Mouse (Mus musculus) gastrocnemius, adult 18-20 months (tissue): ENCODE data around the gene Zfp609. TPM values are rescaled to one million over a fixed set of nuclear protein-coding genes. Genes with fewer than 3 reads are reported as not detected.

Source experiments
- total RNA-seq, 2 experiments: library from RNA; stranded (reverse); gene quantifications; 2 replicates each; pipeline ENCODE4 v1.2.3; 2021

The Zfp609 gene
- total RNA-seq, 2 experiments from 2014 or later, result 15.7 to 16.2 TPM

Other genes starting within 250 kb of the Zfp609 start
- gene Plekho2, start 247.5 kb downstream of the Zfp609 start, total RNA-seq, result 1 to 10 TPM; 2.2 to 5.4 TPM
- not detected for gene Pif1, start 240.4 kb downstream of the Zfp609 start, total RNA-seq
- gene Rbpms2, start 197.9 kb downstream of the Zfp609 start, total RNA-seq, result 1 to 10 TPM; 1.5 to 2.3 TPM
- 100 to 1,000 TPM; 223 to 247 TPM for gene Oaz2, start 159.6 kb downstream of the Zfp609 start, total RNA-seq
- gene Pclaf, start 62.7 kb upstream of the Zfp609 start, total RNA-seq, result not detected
- 10 to 100 TPM; 13.4 to 13.8 TPM for gene Trip4, start 81.2 kb upstream of the Zfp609 start, total RNA-seq
- 1 to 10 TPM; 7.2 to 7.6 TPM for gene Csnk1g1, start 81.4 kb upstream of the Zfp609 start, total RNA-seq
- 10 to 100 TPM; 32.4 to 38.4 TPM for gene Ppib, start 232.7 kb upstream of the Zfp609 start, total RNA-seq
- gene Snx22, start 242.2 kb upstream of the Zfp609 start, total RNA-seq, result under 1 TPM in 1 of 2 experiments, not detected in 1; 0.17 TPM